Mouse (Mus musculus) 3134 (cell line): Measurements from ENCODE around the gene Nebl.
A peak's percentile ranks its signal among the peaks of the same experiment; 100 is the strongest.

Experiments used
- DNase-seq: peaks from one replicate; pipeline ENCODE4 v3.0.0-alpha.2; 2011; ENCODE audit warnings: low spot score; ENCODE audit not compliant: insufficient read length; ENCODE audit errors: extremely low read depth

Nebl gene

GRCm38 (mm10) chr2:17710083-17710482 lies 21.2 kb downstream of the Nebl start:
- no peak for DNase-seq

- no peak for DNase-seq
Measured at GRCm38 (mm10) chr2:17705964-17706363, 25.3 kb downstream of the Nebl start.

GRCm38 (mm10) chr2:17705426-17705825 lies 25.8 kb downstream of the Nebl start:
- no peak for DNase-seq

GRCm38 (mm10) chr2:17703170-17703512 lies 28.1 kb downstream of the Nebl start:
- no peak for DNase-seq

GRCm38 (mm10) chr2:17702481-17703169 lies 28.6 kb downstream of the Nebl start:
- DNase-seq = no peak

GRCm38 (mm10) chr2:17698161-17699087 lies 32.8 kb downstream of the Nebl start:
- DNase-seq = no peak

GRCm38 (mm10) chr2:17692926-17693325 lies 38.3 kb downstream of the Nebl start:
- no peak for DNase-seq

- no peak for DNase-seq
Measured at GRCm38 (mm10) chr2:17690264-17690663, 41.0 kb downstream of the Nebl start.

- DNase-seq = no peak
Measured at GRCm38 (mm10) chr2:17687141-17687540, 44.1 kb downstream of the Nebl start.

- no peak for DNase-seq
Measured at GRCm38 (mm10) chr2:17683326-17684040, 47.8 kb downstream of the Nebl start.

GRCm38 (mm10) chr2:17672156-17672555 lies 59.1 kb downstream of the Nebl start:
- DNase-seq = no peak

- no peak for DNase-seq
Measured at GRCm38 (mm10) chr2:17671566-17671965, 59.7 kb downstream of the Nebl start.

GRCm38 (mm10) chr2:17669953-17670352 lies 61.3 kb downstream of the Nebl start:
- no peak for DNase-seq

- no peak for DNase-seq
Measured at GRCm38 (mm10) chr2:17669000-17669399, 62.3 kb downstream of the Nebl start.

GRCm38 (mm10) chr2:17658176-17658575 lies 73.1 kb downstream of the Nebl start:
- DNase-seq = no peak

GRCm38 (mm10) chr2:17650147-17650834 lies 81.0 kb downstream of the Nebl start:
- peak; percentile 6 for DNase-seq

- DNase-seq = no peak
Measured at GRCm38 (mm10) chr2:17649728-17650127, 81.5 kb downstream of the Nebl start.

- no peak for DNase-seq
Measured at GRCm38 (mm10) chr2:17644282-17645262, 86.7 kb downstream of the Nebl start.

GRCm38 (mm10) chr2:17643869-17644268 lies 87.4 kb downstream of the Nebl start:
- no peak for DNase-seq

- DNase-seq = no peak
Measured at GRCm38 (mm10) chr2:17642770-17643169, 88.5 kb downstream of the Nebl start.
